Mouse (Mus musculus) cortical plate, adult 2 months (tissue): Measurements from ENCODE around the gene Surf1.

Experiments
- CTCF ChIP-seq: fragments of 200-500 bp; IDR thresholded peaks from 2 replicates; pipeline ENCODE4 v1.5.1; 2011; ENCODE audit warnings: mild to moderate bottlenecking, control low read depth, low read length; ENCODE audit not compliant: insufficient read depth; ENCODE audit errors: extremely low read depth
- POLR2A ChIP-seq: fragments of 200-500 bp; IDR thresholded peaks from 2 replicates; pipeline ENCODE4 v1.6.1; 2011; ENCODE audit warnings: mild to moderate bottlenecking, low read length, control low read depth; ENCODE audit not compliant: insufficient read depth; ENCODE audit errors: extremely low read depth

- TF ChIP-seq CTCF (no peak), POLR2A (no peak)
Observed at GRCm38 (mm10) chr2:26951346-26951905, 35.1 kb upstream of the Surf1 start.
